Mouse (Mus musculus) ES-E14 (cell line): ENCODE measurements at regions not wholly inside any gene's neighbourhood (a gene's known extent, or its start where the extent isn't known, plus 50 kb on each side); places are given as distances from the start of the nearest gene placed in this dataset.

Experiments used
- DNase-seq: peaks from one replicate; pipeline ENCODE4 v3.0.0-alpha.2; 2013; ENCODE audit warnings: low read depth, low spot score
- H3K27ac ChIP-seq: 2 replicates; pipeline ENCODE4 v1.5.1; 2012; ENCODE audit warnings: low read depth, mild to moderate bottlenecking, low read length, moderate library complexity, mixed read lengths; ENCODE audit not compliant: poor library complexity, insufficient read depth, severe bottlenecking
- H3K36me3 ChIP-seq: 2 replicates; pipeline ENCODE4 v1.6.1; 2012; ENCODE audit warnings: mild to moderate bottlenecking, low read length, moderate library complexity, mixed read lengths; ENCODE audit not compliant: control insufficient read depth, poor library complexity, insufficient read depth, severe bottlenecking
- H3K4me1 ChIP-seq, 2 experiments: fragments of 150-350 bp in 1 of 2; sonication (generic) in 1 of 2; 2 replicates each; pipeline ENCODE4 v1.6.1; 2012; ENCODE audit warnings: low read length in 2 of 2, mild to moderate bottlenecking in 1 of 2, mixed read lengths in 1 of 2; ENCODE audit not compliant: control insufficient read depth in 2 of 2, insufficient read depth in 2 of 2, poor library complexity in 1 of 2
- H3K4me3 ChIP-seq, 2 experiments: fragments of 150-350 bp in 1 of 2; sonication (generic) in 1 of 2; 2 replicates each; pipeline ENCODE4 v1.5.1; 2012; ENCODE audit warnings: low read length in 2 of 2, low read depth in 1 of 2, mild to moderate bottlenecking in 1 of 2, mixed read lengths in 1 of 2; ENCODE audit not compliant: insufficient read depth in 1 of 2, poor library complexity in 1 of 2, severe bottlenecking in 1 of 2
- H3K9ac ChIP-seq: 2 replicates; pipeline ENCODE4 v1.6.1; 2012; ENCODE audit warnings: low read depth, mild to moderate bottlenecking, low read length, mixed read lengths; ENCODE audit not compliant: poor library complexity, insufficient read depth, severe bottlenecking
- H3K9me3 ChIP-seq: fragments of 150-350 bp; sonication (generic); 2 replicates; pipeline ENCODE4 v1.6.1; 2012; ENCODE audit warnings: low read depth, mild to moderate bottlenecking, low read length; ENCODE audit not compliant: control insufficient read depth, insufficient read depth
- CHD2 ChIP-seq: IDR thresholded peaks from 2 replicates; pipeline ENCODE4 v1.6.1; 2014; ENCODE audit warnings: mild to moderate bottlenecking, low read depth, low read length, inconsistent platforms
- HCFC1 ChIP-seq: IDR thresholded peaks from 2 replicates; pipeline ENCODE4 v1.6.1; 2012; ENCODE audit warnings: low read length, inconsistent platforms, borderline replicate concordance; ENCODE audit not compliant: insufficient read depth
- MAFK ChIP-seq: IDR thresholded peaks from 2 replicates; pipeline ENCODE4 v1.6.1; 2014; ENCODE audit warnings: mild to moderate bottlenecking, low read depth, low read length, inconsistent platforms; ENCODE audit not compliant: insufficient read depth
- ZC3H11A ChIP-seq: IDR thresholded peaks from 2 replicates; pipeline ENCODE4 v1.6.1; 2012; ENCODE audit warnings: low read depth, mild to moderate bottlenecking, inconsistent platforms, low read length, borderline replicate concordance
- ZNF384 ChIP-seq: IDR thresholded peaks from 2 replicates; pipeline ENCODE4 v1.6.1; 2012; ENCODE audit warnings: low read depth, low read length, inconsistent platforms
- in situ Hi-C, 2 experiments: fragments of 600-800 bp; cut with MboI; formaldehyde crosslinking; loops; one replicate each; pipeline ENCODE4 v1.15.1; 2025; ENCODE audit warnings: low sequenced_read_pairs in 2 of 2, inconsistent platforms in 1 of 2; ENCODE audit not compliant: unreplicated experiment in 2 of 2

- in situ Hi-C loops: no loop called here
- Histone ChIP-seq H3K9ac (no peak overlapping the region), H3K36me3 (no peaks in the 10 kb centered on the region), H3K4me3 (no peak overlapping the region), H3K4me1 (no peaks in the 10 kb centered on the region), H3K27ac (no peak overlapping the region), H3K9me3 (no peaks in the 10 kb centered on the region)
- DNase-seq: no peak
- no peak for TF ChIP-seq CHD2
- TF ChIP-seq HCFC1: no peak
- TF ChIP-seq MAFK: no peak
- no peak for TF ChIP-seq ZC3H11A
- no peak for TF ChIP-seq ZNF384
These were observed 438.8 kb upstream of the Kdm8 start for GRCm38 (mm10) chr7:125005638-125006037.

DNA sequence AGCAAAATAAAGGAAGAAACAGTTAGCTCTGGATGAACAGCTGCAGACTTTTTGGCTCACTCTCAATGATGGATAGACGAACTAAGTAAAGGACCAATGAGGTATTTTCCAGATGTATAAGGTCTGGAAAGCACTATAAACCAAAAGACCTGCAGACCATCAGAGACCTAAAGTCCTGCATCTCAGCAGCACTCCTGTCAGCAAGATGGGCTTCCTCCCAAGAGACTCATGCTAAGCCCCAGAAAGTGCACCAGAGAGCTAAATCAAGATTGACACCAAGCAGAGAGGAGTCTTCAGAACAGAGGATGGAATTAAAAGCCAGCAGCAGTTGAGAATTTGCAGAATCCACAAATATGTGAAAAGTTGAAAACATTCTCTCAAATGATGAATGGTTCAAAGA lies 425.2 kb upstream of the Kdm8 start:
- TF ChIP-seq ZNF384 (no peak), CHD2 (no peak), ZC3H11A (no peak), MAFK (no peak), HCFC1 (no peak)
- DNase-seq: no peak
- no peak overlapping the region for H3K27ac ChIP-seq
- no peaks in the 10 kb centered on the region for H3K9me3 ChIP-seq
- H3K36me3 ChIP-seq: no peaks in the 10 kb centered on the region
- no peak overlapping the region for H3K4me3 ChIP-seq
- in situ Hi-C loops: no loop called here
- H3K4me1 ChIP-seq: no peaks in the 10 kb centered on the region
- H3K9ac ChIP-seq: no peak overlapping the region

DNA sequence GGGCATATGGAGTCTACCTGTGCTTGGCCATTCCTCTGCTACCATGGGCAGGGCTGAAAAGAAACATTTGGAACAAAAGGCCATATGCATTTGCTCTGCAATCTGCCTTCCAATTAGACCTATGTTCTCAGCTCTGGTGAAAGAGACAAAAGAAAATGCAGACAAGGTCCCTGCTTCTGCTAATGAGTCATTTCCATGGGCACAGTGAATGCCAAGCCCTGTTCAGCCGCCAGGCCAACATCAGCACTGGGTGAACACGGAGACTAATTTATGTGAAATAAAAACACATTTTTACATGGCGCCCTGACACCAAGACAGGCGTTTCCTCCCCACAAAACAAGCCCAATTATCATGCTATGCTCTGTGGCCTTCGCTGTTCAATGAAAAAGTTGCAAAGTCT lies 419.5 kb upstream of the Kdm8 start:
- DNase-seq: no peak
- H3K9me3 ChIP-seq: no peaks in the 10 kb centered on the region

DNA sequence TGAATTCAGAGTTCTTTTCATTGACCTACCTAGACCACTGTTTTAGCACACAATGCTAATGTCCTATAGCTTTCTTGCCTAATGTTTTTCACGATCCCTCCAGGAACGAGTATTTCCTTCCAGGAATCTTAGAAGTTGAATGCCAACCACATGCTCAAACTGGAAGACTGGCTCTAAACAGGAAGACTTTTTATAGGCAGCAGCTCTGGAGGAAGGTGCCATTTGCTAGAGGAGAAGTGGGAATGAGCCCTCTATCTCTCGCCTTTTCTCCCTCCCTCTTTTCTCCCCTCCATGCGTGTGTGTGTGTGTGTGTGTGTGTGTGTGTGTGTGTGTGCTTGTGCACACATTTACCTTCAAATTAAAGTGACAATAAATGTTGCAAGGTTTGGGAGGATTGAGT lies 410.7 kb upstream of the Kdm8 start:
- Histone ChIP-seq H3K4me3 (no peak overlapping the region), H3K9me3 (no peaks in the 10 kb centered on the region), H3K4me1 (no peaks in the 10 kb centered on the region), H3K36me3 (no peaks in the 10 kb centered on the region), H3K9ac (no peak overlapping the region), H3K27ac (no peak overlapping the region)
- TF ChIP-seq HCFC1 (no peak), MAFK (no peak), ZNF384 (no peak)
- in situ Hi-C loops: no loop called here
- no peak for DNase-seq

More for the DNA sequence above, 419.5 kb upstream of the Kdm8 start:
- no peak for TF ChIP-seq ZC3H11A
- in situ Hi-C loops: no loop called here
- no peak overlapping the region for H3K9ac ChIP-seq
- H3K36me3 ChIP-seq: no peaks in the 10 kb centered on the region
- H3K4me1 ChIP-seq: no peaks in the 10 kb centered on the region
- H3K27ac ChIP-seq: no peak overlapping the region
- H3K4me3 ChIP-seq: no peak overlapping the region

GRCm38 (mm10) chr7:125034196-125034595 lies 410.3 kb upstream of the Kdm8 start:
- TF ChIP-seq ZC3H11A (no peak), HCFC1 (no peak), ZNF384 (no peak), CHD2 (no peak), MAFK (no peak)
- Histone ChIP-seq H3K36me3 (no peaks in the 10 kb centered on the region), H3K4me3 (no peak overlapping the region), H3K9ac (no peak overlapping the region), H3K4me1 (no peaks in the 10 kb centered on the region), H3K9me3 (no peaks in the 10 kb centered on the region), H3K27ac (no peak overlapping the region)
- in situ Hi-C loops: no loop called here
- no peak for DNase-seq
